Mouse (Mus musculus) C2C12 (cell line): ENCODE measurements around the gene Inhbe.

ENCODE experiments used
- CEBPB ChIP-seq: IDR thresholded peaks from one replicate; pipeline ENCODE4 v1.6.1; 2011; ENCODE audit warnings: low read depth, mild to moderate bottlenecking, control low read depth, moderate library complexity
- CTCF ChIP-seq: IDR thresholded peaks from one replicate; pipeline ENCODE4 v1.5.1; 2011; ENCODE audit not compliant: control insufficient read depth, insufficient read depth, insufficient read length
- FOSL1 ChIP-seq: IDR thresholded peaks from one replicate; pipeline ENCODE4 v1.8.0; 2011; ENCODE audit warnings: mild to moderate bottlenecking, low read length; ENCODE audit not compliant: poor library complexity, insufficient read depth, severe bottlenecking
- MAX ChIP-seq: IDR thresholded peaks from one replicate; pipeline ENCODE4 v1.6.1; 2011; ENCODE audit warnings: mild to moderate bottlenecking, control low read depth
- MYOG ChIP-seq: IDR thresholded peaks from one replicate; pipeline ENCODE4 v1.6.1; 2011; ENCODE audit not compliant: control insufficient read depth, insufficient read length; ENCODE audit errors: extremely low read depth
- USF1 ChIP-seq: IDR thresholded peaks from one replicate; pipeline ENCODE4 v1.6.1; 2011; ENCODE audit warnings: low read depth, mild to moderate bottlenecking, control low read depth, moderate library complexity

GRCm38 (mm10) chr10:127332211-127332874 lies 21.9 kb downstream of the Inhbe start:
- TF ChIP-seq CTCF (no peak), MAX (no peak), MYOG (no peak), USF1 (no peak), CEBPB (no peak), FOSL1 (no peak)
